Mouse (Mus musculus): Measurements from ENCODE around the gene Vmn2r87. TPM values are rescaled to one million over a fixed set of nuclear protein-coding genes. Genes with fewer than 3 reads are reported as not detected.
"Not testable (repeated sequence)": the region's sequence is repeated elsewhere in the genome, so short reads cannot be mapped to it uniquely, and the experiment has no call there.

Gene Vmn2r87
- 0.10 and 0.18 TPM in 2 replicates for polyA plus RNA-seq (2015; fragmentation: Nextera tagmentation; extraction: Ambion mirVana)

DNA sequence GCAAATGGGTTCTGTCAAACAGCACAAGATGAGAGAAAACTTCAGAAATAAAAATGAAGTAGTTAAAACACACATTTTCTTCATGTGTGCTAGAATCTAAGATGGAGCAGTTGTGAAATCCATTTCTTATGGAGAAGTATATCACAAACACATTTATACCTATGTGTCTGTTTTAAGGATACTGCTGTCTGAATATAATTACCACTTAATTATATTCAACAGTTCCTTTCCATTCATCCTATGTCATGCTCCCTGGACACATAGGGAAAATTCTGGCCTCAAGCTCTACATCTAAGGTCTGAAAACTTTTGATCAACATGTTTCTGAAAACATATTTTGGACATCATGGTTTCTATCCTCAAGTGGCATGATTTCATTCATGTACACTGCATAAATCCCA, at the start of gene Vmn2r87:
Gene Vmn2r87 (minus strand): TSS at position 101 of the 400 bp plus-strand sequence.
- Histone ChIP-seq H3K36me3 (no peaks in the 10 kb centered on the region), H3K9ac (replicated peaks) (no peak within 1 kb of the TSS), H3K27me3 (replicated peaks) (no peaks in the 10 kb centered on the region), H3K4me1 (no peaks in the 10 kb centered on the region), H3K4me3 (replicated peaks) (no peak within 1 kb of the TSS), H3K4me2 (no peak within 1 kb of the TSS), H3K27ac (replicated peaks) (no peak within 1 kb of the TSS), H3K9me3 (replicated peaks) (no peaks in the 10 kb centered on the region)
- no peak for ATAC-seq (ENCODE audit: low FRiP score)

DNA sequence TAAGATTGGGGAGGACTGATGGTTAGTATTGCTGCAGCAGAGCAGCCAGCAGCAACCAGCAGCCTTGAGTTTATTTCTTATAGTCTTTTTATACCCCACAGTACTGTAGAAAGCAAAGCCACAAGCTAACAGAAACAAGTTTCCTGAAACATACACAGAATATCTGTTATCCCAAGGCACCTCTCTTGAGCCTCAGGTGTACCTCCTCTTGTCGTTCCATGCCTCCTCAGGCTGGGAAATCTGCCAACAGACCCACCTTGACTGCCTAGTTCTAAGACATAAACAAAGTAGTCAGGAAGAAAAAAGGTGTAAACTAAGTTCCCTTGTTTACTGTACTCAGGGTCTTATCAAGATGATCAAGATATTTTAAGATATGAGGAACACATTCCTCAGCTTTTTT, 47.1 kb upstream of the Vmn2r87 start:
- H3K9me3 ChIP-seq (replicated peaks); H3K4me3 ChIP-seq (replicated peaks); H3K4me2 ChIP-seq; H3K36me3 ChIP-seq; H3K4me1 ChIP-seq; H3K27ac ChIP-seq (replicated peaks); H3K27me3 ChIP-seq (replicated peaks); H3K9ac ChIP-seq (replicated peaks); ATAC-seq (ENCODE audit: low FRiP score): not testable (repeated sequence)
- 74% methylated on average over 1 of the region's 1 CpGs for WGBS

DNA sequence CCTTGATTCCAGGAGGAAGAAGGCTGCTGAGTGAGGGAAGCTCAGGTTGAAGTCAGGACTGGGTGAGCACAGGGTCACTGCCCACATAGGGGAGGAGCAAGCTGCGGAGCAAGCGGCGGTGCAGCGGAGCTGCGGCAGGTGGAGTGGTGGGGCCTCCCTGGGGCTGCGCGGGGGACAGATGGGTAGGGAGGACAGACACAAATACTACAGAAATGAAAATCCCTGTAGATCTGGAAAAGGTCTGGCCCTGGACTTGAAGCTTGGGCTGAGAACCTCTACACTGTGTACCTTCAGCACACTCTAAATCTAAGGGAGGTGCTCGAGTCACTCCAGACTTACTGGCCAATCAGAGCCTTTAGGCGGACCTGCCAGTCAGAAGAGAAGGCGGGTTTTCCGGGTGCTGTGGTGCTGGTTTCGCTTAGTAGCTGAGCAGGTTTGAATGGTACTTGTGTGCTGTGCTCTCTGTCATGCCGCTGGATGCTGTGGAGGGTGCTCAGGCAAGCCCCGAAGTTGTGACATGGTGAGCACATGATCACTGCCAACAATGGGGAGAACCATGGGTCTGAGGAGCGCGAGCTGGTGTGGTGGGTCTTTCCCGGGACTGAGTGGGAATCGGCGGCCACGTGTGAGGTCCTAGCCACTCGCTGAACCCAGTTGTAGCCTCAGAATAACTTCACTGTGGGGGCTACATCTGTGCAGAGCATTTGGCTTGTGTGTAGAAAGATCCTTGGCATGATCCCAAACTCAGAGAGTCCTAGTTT, 44.9 kb upstream of the Vmn2r87 start:
- peak; percentile 97 for ATAC-seq (ENCODE audit: low FRiP score)
- peak overlapping the region; percentile 85 for H3K27ac ChIP-seq (replicated peaks)
- not testable (repeated sequence) for H3K4me1 ChIP-seq; H3K9me3 ChIP-seq (replicated peaks); H3K27me3 ChIP-seq (replicated peaks); H3K36me3 ChIP-seq
- peak overlapping the region; percentile 57 for H3K4me3 ChIP-seq (replicated peaks)
- WGBS, result 0% methylated on average over 20 of the region's 21 CpGs
- peak overlapping the region; percentile 61 for H3K9ac ChIP-seq (replicated peaks)
- peak overlapping the region; percentile 81 for H3K4me2 ChIP-seq

DNA sequence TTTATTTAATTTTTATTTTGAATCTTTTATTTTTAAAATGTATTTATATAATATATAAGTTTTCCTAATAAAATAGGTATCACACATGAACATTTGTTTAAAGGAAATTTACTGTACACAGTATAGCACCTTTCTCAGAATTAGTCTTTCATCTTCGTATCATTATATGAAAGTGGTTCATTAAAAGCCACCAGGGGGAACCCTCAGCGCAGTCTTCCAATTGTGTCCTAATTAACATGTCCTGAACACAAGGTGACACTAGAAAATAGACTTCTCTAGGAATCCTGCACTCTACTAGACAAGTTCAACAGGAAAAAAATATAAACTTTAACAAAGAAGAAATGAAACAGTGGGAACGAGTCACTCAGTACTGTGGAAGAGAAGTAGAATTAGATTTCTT, 38.9 kb upstream of the Vmn2r87 start:
- Histone ChIP-seq H3K4me1 (no peaks in the 10 kb centered on the region), H3K27me3 (replicated peaks) (no peaks in the 10 kb centered on the region), H3K4me2 (no peak overlapping the region), H3K36me3 (no peaks in the 10 kb centered on the region), H3K9me3 (replicated peaks) (no peaks in the 10 kb centered on the region), H3K9ac (replicated peaks) (no peak overlapping the region), H3K27ac (replicated peaks) (no peak overlapping the region), H3K4me3 (replicated peaks) (no peak overlapping the region)
- no peak for ATAC-seq (ENCODE audit: low FRiP score)
- WGBS, result 76% methylated on average over 3 of the region's 3 CpGs

DNA sequence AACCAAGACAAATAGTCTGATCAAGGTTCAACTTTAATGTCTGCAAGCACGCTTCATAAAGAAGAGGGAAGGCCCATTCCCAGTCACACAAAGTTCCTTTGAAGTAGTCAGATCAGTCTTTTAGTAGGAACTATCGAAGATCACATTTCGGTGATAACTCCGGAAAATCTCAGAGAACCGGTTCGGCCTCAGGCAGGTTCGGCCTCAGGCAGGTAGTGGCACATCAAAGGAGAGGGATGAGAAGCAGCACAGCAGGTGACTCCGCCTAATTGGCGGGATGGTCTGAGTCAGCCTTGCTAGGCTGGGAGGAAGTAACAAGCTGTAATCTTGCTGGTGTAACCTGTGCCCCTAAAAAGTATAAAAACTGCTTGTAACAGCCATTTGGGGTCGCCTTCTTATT, 30.7 kb upstream of the Vmn2r87 start:
- no peak for ATAC-seq (ENCODE audit: low FRiP score)
- H3K9ac ChIP-seq (replicated peaks), result no peak overlapping the region
- H3K4me1 ChIP-seq, result no peaks in the 10 kb centered on the region
- H3K36me3 ChIP-seq, result 0 out of 2 replicates have a peak, but pooled peaks cover 3% of the 10 kb centered on the region
- no peaks in the 10 kb centered on the region for H3K27me3 ChIP-seq (replicated peaks)
- H3K9me3 ChIP-seq (replicated peaks), result no peaks in the 10 kb centered on the region
- 53% methylated on average over 10 of the region's 10 CpGs for WGBS
- H3K4me2 ChIP-seq, result no peak overlapping the region
- H3K4me3 ChIP-seq (replicated peaks), result no peak overlapping the region
- H3K27ac ChIP-seq (replicated peaks), result no peak overlapping the region

DNA sequence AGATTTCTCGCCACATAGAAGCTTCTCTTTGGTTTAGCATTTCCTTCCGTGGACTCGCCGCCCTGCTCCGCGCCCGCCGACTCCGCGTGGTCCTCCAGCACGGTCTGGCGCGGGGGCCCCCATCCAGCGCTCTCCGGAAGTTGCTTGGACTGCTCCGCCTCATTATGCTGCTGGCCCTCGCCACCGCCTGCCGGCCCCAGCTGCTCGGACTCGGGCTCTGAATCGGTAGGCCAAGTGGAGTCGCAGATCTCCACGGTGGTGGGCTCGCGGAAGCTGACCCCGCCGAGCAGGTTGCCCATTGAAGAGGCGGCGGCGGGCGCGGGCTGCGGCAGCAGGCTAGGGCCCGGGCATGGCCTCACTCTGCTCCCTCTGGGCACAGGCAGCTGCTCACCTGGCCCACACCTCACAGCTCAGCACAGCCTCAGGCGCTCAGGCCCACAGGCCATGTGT, 26.9 kb downstream of the Vmn2r87 start:
- 3% methylated on average over 36 of the region's 36 CpGs for WGBS

DNA sequence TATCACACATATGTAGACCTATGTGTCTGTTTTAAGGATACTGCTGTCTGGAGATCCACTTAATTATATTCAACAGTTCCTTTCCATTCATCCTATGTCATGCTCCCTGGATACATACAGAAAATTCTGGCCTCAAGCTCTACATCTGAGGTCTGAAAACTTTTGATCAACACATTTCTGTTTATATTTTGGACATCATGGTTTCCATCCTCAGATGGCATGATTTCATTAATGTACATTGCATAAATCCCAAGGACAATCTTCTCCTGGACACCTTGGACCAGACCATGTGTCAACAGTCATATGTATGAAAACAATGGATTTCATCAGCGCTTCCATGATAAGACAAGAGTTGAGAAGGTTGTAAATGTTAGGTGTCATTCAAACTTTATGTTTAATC, 41.2 kb downstream of the Vmn2r87 start, which contains the start of gene Vmn2r86:
Gene Vmn2r86 (minus strand): TSS at position 101 of the 400 bp plus-strand sequence.
- not testable (repeated sequence) for H3K9ac ChIP-seq (replicated peaks)

More for the DNA sequence above, 26.9 kb downstream of the Vmn2r87 start:
- Histone ChIP-seq H3K9ac (replicated peaks) (peak overlapping the region; percentile 61), H3K4me2 (peak overlapping the region; percentile 89), H3K27me3 (replicated peaks) (no peaks in the 10 kb centered on the region), H3K36me3 (no peaks in the 10 kb centered on the region), H3K27ac (replicated peaks) (0 out of 2 replicates have a peak overlapping the region, but pooled peaks have one; percentile 13), H3K4me3 (replicated peaks) (peak overlapping the region; percentile 55), H3K4me1 (no peaks in the 10 kb centered on the region), H3K9me3 (replicated peaks) (no peaks in the 10 kb centered on the region)
- peak; percentile 98 for ATAC-seq (ENCODE audit: low FRiP score)

DNA sequence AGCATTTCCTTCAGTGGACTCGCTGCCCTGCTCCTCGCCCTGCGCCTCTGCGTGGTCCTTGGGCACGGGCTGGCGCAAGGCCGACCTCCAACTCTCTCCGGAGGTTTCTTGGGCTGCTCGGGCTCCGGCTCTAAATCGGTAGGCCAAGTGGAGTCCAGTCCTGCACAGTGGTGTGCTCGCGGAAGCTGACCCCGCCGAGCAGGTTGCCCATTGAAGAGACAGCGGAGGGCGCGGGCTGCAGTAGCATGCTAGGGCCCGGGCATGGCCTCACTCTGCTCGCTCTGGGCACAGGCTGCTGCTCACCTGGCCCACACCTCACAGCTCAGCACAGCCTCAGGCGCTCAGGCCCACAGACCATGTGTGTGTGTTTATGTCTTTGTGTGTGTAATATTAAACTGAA, 52.4 kb downstream of the Vmn2r87 start:
- Histone ChIP-seq H3K4me3 (replicated peaks) (no peak overlapping the region), H3K9ac (replicated peaks) (no peak overlapping the region), H3K4me1 (no peaks in the 10 kb centered on the region), H3K36me3 (no peaks in the 10 kb centered on the region), H3K4me2 (no peak overlapping the region), H3K9me3 (replicated peaks) (no peaks in the 10 kb centered on the region), H3K27me3 (replicated peaks) (no peaks in the 10 kb centered on the region), H3K27ac (replicated peaks) (no peak overlapping the region)
- WGBS, result 94% methylated on average over 21 of the region's 21 CpGs
- ATAC-seq (ENCODE audit: low FRiP score), result no peak

More for the DNA sequence above, 41.2 kb downstream of the Vmn2r87 start, which contains the start of gene Vmn2r86:
- H3K36me3 ChIP-seq; ATAC-seq (ENCODE audit: low FRiP score); H3K27ac ChIP-seq (replicated peaks); H3K4me3 ChIP-seq (replicated peaks); H3K4me2 ChIP-seq; H3K27me3 ChIP-seq (replicated peaks); H3K9me3 ChIP-seq (replicated peaks); H3K4me1 ChIP-seq: not testable (repeated sequence)
- WGBS, result 92% methylated on average over 1 of the region's 1 CpGs

DNA sequence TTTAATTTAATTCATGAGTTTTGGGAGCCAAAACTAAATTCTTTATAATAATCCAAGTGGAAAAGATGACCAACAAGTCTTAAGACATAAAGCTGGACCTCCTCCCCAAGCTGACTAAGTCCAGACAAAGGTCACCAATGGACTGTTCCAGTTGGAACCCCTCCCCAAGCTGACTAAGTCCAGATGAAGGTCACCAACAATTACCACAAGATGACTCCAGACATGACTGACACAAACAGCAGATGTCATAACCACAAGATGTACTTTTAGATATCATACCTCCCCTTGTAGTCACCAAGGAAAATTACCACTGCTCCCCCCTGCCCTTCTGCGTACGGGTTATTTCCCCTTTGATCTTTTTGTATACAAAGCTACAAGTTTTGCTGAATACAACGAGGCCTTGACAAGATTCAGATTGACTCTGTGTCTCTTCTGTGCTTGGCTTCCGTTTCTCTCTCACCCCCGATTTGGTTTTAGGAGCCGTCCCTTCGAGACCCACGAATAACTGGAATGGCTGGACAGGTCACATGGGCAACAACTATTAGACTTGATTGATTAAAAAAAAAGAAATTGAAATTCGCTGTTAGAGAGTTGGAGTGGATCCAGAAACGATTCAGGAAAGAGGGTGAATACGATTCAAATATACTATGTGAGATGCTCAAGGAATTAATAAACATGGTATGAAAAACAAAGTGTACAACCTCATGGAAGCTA, 62.9 kb downstream of the Vmn2r87 start:
- 89% methylated on average over 11 of the region's 11 CpGs for WGBS
- not testable (repeated sequence) for H3K4me2 ChIP-seq; ATAC-seq (ENCODE audit: low FRiP score); H3K9ac ChIP-seq (replicated peaks); H3K9me3 ChIP-seq (replicated peaks); H3K27me3 ChIP-seq (replicated peaks); H3K4me1 ChIP-seq; H3K27ac ChIP-seq (replicated peaks); H3K4me3 ChIP-seq (replicated peaks); H3K36me3 ChIP-seq

DNA sequence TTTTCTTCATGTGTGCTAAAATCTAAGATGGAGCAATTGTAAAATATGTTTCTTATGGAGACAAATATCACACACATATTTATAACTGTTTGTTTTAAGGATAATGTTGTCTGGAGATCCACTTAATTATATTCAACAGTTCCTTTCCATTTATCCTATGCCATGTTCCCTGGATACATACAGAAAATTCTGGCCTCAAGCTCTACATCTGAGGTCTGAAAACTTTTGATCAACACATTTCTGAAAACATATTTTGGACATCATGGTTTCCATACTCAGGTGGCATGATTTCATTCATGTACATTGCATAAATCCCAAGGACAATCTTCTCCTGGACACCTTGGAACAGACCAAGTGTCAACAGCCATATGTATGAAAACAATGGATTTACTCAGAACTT, 67.6 kb downstream of the Vmn2r87 start, which contains the start of gene Vmn2r85:
Gene Vmn2r85 (minus strand): TSS at position 101 of the 400 bp plus-strand sequence.
- not testable (repeated sequence) for H3K9me3 ChIP-seq (replicated peaks); H3K4me2 ChIP-seq; H3K4me3 ChIP-seq (replicated peaks); H3K27ac ChIP-seq (replicated peaks); H3K4me1 ChIP-seq; H3K27me3 ChIP-seq (replicated peaks); H3K36me3 ChIP-seq; ATAC-seq (ENCODE audit: low FRiP score); H3K9ac ChIP-seq (replicated peaks)

DNA sequence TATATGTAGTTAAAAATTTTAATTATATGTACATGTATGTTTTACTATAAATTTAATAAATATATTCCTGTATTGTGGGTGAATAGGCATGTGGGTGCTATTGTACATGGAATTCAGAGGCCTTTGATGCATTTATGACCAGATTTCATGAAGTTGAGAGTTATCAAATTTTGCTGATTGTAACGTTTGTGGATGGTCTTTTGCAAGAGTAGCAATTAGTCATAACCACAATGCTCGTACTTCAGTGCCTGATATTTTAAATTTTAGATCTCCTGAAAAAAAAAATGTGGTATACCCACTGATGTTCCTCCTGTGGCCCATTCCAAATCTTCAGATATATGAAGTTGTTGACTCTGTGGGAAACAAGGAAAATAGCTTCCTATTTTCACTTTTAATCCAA, 74.8 kb downstream of the Vmn2r87 start:
- not testable (repeated sequence) for H3K4me3 ChIP-seq (replicated peaks); H3K36me3 ChIP-seq; H3K27ac ChIP-seq (replicated peaks); H3K9me3 ChIP-seq (replicated peaks); H3K4me2 ChIP-seq; H3K9ac ChIP-seq (replicated peaks); ATAC-seq (ENCODE audit: low FRiP score); H3K27me3 ChIP-seq (replicated peaks); H3K4me1 ChIP-seq
- 85% methylated on average over 2 of the region's 2 CpGs for WGBS
